Mouse (Mus musculus) cerebellum, adult 2 months (tissue): ENCODE data around the gene Peli2.

Experiments
- CTCF ChIP-seq: fragments of 200-500 bp; IDR thresholded peaks from 2 replicates; pipeline ENCODE4 v1.5.1; 2011; ENCODE audit warnings: low read depth, mild to moderate bottlenecking, control low read depth, low read length, moderate library complexity, borderline replicate concordance; ENCODE audit not compliant: insufficient read depth
- POLR2A ChIP-seq: fragments of 200-500 bp; IDR thresholded peaks from 2 replicates; pipeline ENCODE4 v1.6.1; 2011; ENCODE audit warnings: low read length, control low read depth, borderline replicate concordance; ENCODE audit not compliant: insufficient read depth

- TF ChIP-seq CTCF (no peak), POLR2A (no peak)
Measured at GRCm38 (mm10) chr14:48263146-48263545, 142.5 kb downstream of the Peli2 start.
